Mouse (Mus musculus): ENCODE measurements around the gene F2rl1. TPM values are rescaled to one million over a fixed set of nuclear protein-coding genes. Genes with fewer than 3 reads are reported as not detected.

The F2rl1 gene
- polyA plus RNA-seq, 1 experiment from 2014 or later = not detected

GRCm38 (mm10) chr13:95470970-95471369 is 54.1 kb downstream of the F2rl1 start:
- no peaks in the 10 kb centered on the region for H3K9me3 ChIP-seq (ENCODE audit: control insufficient read depth, low read length)
- no peak for DNase-seq (ENCODE audit: low spot score)
- no peaks in the 10 kb centered on the region for H3K27me3 ChIP-seq (ENCODE audit: control insufficient read depth, insufficient read depth, low read length)
- no peak overlapping the region for H3K27ac ChIP-seq (ENCODE audit: low read depth, low read length)
- WGBS = 69% methylated on average over 2 of the region's 2 CpGs
- H3K4me1 ChIP-seq (replicated peaks; ENCODE audit: control insufficient read depth, insufficient read depth, low read length) = no peaks in the 10 kb centered on the region
- no peaks in the 10 kb centered on the region for H3K36me3 ChIP-seq (ENCODE audit: control insufficient read depth, insufficient read depth, low read length)
- H3K9ac ChIP-seq (ENCODE audit: low read length) = no peak overlapping the region
- no peak overlapping the region for H3K4me3 ChIP-seq (ENCODE audit: low read depth, low read length)
- no peak for ATAC-seq (replicated peaks; ENCODE audit: low FRiP score)
- no peak overlapping the region for H3K4me2 ChIP-seq (ENCODE audit: low read depth, low read length, severe bottlenecking)

Other genes starting within 250 kb of the F2rl1 start
- 63.9 and 64.5 TPM in 2 replicates for gene Zbed3, start 201.6 kb downstream of the F2rl1 start, polyA plus RNA-seq (2014; fragmentation: Nextera tagmentation; extraction: Ambion mirVana)
- gene Aggf1, start 149.9 kb downstream of the F2rl1 start, polyA plus RNA-seq (2014; fragmentation: Nextera tagmentation; extraction: Ambion mirVana) = 51.6 and 54.4 TPM in 2 replicates
- 0.17 and 0.25 TPM in 2 replicates for gene Crhbp, start 80.3 kb downstream of the F2rl1 start, polyA plus RNA-seq (2014; fragmentation: Nextera tagmentation; extraction: Ambion mirVana)
- 0.83 and 1.7 TPM in 2 replicates for gene S100z, start 46.5 kb downstream of the F2rl1 start, polyA plus RNA-seq (2014; fragmentation: Nextera tagmentation; extraction: Ambion mirVana)
- 121 and 122 TPM in 2 replicates for gene F2r, start 93.3 kb upstream of the F2rl1 start, polyA plus RNA-seq (2014; fragmentation: Nextera tagmentation; extraction: Ambion mirVana)
- 2.3 and 3.1 TPM in 2 replicates for gene F2rl2, start 171.6 kb upstream of the F2rl1 start, polyA plus RNA-seq (2014; fragmentation: Nextera tagmentation; extraction: Ambion mirVana)